Mouse (Mus musculus) small intestine, adult 2 months (tissue): ENCODE measurements at regions not wholly inside any gene's neighbourhood (a gene's known extent, or its start where the extent isn't known, plus 50 kb on each side); places are given as distances from the start of the nearest gene placed in this dataset.

ENCODE experiments used
- H3K27ac ChIP-seq: fragments of 200-500 bp; 2 replicates; pipeline ENCODE4 v1.5.1; 2012; ENCODE audit warnings: low read depth, low read length, control low read depth, inconsistent platforms; ENCODE audit not compliant: insufficient read depth
- H3K27me3 ChIP-seq: fragments of 200-500 bp; 2 replicates; pipeline ENCODE4 v1.6.1; 2012; ENCODE audit warnings: mild to moderate bottlenecking, moderate library complexity, low read length, inconsistent platforms; ENCODE audit not compliant: control insufficient read depth, insufficient read depth
- H3K36me3 ChIP-seq: fragments of 200-500 bp; 2 replicates; pipeline ENCODE4 v1.6.1; 2012; ENCODE audit warnings: mild to moderate bottlenecking, low read length, control low read depth, inconsistent platforms; ENCODE audit not compliant: control insufficient read depth, insufficient read depth
- H3K4me1 ChIP-seq: fragments of 200-500 bp; 2 replicates; pipeline ENCODE4 v1.6.1; 2012; ENCODE audit warnings: low read length, inconsistent platforms, mixed read lengths; ENCODE audit not compliant: control insufficient read depth, insufficient read depth, insufficient read length
- H3K4me3 ChIP-seq: fragments of 200-500 bp; 2 replicates; pipeline ENCODE4 v1.5.1; 2012; ENCODE audit warnings: low read depth, mild to moderate bottlenecking, control low read depth, inconsistent platforms, low read length, moderate library complexity
- CTCF ChIP-seq: fragments of 200-500 bp; IDR thresholded peaks from 2 replicates; pipeline ENCODE4 v1.5.1; 2012; ENCODE audit warnings: low read depth, mild to moderate bottlenecking, control low read depth, inconsistent platforms, low read length, moderate library complexity, mixed read lengths; ENCODE audit not compliant: insufficient replicate concordance, insufficient read length; ENCODE audit errors: extremely low read depth
- POLR2A ChIP-seq: fragments of 200-500 bp; IDR thresholded peaks from 2 replicates; pipeline ENCODE4 v1.6.1; 2012; ENCODE audit warnings: low read depth, mild to moderate bottlenecking, control low read depth, inconsistent platforms, low read length, moderate library complexity
- WGBS: fragments of 180-500 bp; shearing (Covaris S2); methylation state at CpG from one replicate; pipeline ENCODE4 v1.1.7; 2018; 5-methylcytosine and 5-hydroxymethylcytosine counted together

DNA sequence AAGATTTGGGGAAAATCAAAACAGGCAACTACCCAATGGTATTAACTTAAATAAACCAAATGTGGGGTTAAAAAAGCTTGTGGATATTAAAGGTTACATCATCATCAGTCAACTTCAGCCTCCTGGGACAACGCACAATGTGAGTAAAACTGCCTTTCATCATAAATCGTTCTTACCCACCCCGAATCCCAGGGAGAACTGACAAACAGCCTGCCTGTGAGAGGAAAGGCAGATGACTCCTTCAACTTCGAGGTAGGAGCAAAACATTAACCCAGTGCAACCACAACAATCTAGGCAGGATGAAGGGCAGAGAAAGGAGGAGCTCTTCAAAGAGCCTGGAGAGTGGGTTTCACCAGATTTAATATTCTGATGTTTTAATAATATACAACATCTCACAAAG is 135.3 kb upstream of the Gm37988 start:
- Histone ChIP-seq H3K27me3 (no peaks in the 10 kb centered on the region), H3K4me3 (no peak overlapping the region), H3K27ac (no peak overlapping the region), H3K4me1 (no peaks in the 10 kb centered on the region), H3K36me3 (no peaks in the 10 kb centered on the region)
- no peak for TF ChIP-seq POLR2A
- TF ChIP-seq CTCF, result no peak
- WGBS, result 22% methylated on average over 4 of the region's 4 CpGs

DNA sequence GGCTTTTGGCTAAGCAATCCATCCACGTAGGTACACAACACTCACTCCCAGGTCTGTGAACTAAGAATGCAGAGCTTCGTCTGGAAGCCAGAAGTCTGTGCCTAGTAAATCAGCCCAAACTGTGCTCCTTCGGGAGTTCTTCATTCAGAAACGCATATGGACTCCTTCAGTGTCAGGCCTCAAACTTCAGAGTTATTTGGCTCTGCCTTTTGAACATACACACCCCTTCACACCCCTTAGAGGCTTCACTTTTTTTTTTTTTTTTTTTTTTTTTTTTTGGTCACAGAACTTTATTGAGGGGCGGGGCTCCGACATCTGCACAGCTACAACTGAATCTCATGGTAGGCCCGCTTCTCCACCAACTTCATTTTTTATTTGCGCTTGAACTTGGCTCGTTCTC is 120.1 kb upstream of the Gm37988 start:
- H3K36me3 ChIP-seq, result no peaks in the 10 kb centered on the region
- H3K4me3 ChIP-seq, result no peak overlapping the region
- no peaks in the 10 kb centered on the region for H3K27me3 ChIP-seq
- H3K27ac ChIP-seq, result no peak overlapping the region
- no peaks in the 10 kb centered on the region for H3K4me1 ChIP-seq
- TF ChIP-seq POLR2A, result no peak
- TF ChIP-seq CTCF, result no peak
- WGBS, result 91% methylated on average over 9 of the region's 9 CpGs

DNA sequence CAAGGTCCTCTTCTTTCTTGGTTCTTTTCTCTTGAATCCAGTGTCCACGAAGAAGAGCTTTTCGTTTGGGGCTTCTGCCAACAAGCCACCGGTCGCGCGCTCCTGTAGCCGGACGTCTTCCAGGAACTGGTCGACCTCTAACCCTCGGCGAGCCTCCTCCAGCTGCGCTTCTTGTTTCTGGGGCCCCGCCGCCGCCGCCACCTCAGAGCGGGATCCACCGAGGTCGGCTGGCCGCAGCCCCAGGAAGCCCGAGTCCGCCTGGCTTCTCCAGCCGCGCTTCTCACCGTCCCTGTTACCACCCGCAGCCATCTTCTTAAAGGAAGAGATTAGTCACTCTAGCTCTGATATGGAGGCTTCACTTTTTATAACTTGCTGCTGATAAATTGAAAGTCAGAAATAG is 118.6 kb upstream of the Gm37988 start:
- peak overlapping the region; percentile 18; the same call in 1 of the 2 replicates for H3K4me3 ChIP-seq
- TF ChIP-seq CTCF, result no peak
- TF ChIP-seq POLR2A, result no peak
- WGBS, result 39% methylated on average over 26 of the region's 26 CpGs

DNA sequence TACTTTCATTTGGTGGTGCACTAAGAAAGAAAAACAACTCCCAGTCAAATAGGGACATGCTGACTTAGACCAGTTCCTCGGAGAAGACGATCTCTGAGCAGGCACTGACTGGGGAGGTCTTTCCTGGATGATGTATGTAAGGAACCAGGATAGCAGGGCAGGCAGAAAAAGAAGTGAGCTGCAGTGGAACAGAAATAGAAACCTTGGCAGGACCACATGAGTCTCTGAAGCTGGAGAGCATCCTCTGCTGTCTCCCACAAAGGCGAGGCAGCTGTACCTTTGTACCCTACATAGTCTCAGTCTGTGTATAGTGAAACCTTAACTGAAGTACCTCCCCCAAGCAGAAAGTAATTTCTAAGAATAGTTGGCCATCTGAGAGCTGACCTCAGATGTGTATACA is 104.4 kb upstream of the Gm37988 start:
- H3K4me1 ChIP-seq, result no peaks in the 10 kb centered on the region
- H3K27me3 ChIP-seq, result no peaks in the 10 kb centered on the region
- H3K4me3 ChIP-seq, result no peak overlapping the region
- WGBS, result 68% methylated on average over 3 of the region's 3 CpGs
- TF ChIP-seq POLR2A (no peak), CTCF (no peak)
- H3K36me3 ChIP-seq, result no peaks in the 10 kb centered on the region
- no peak overlapping the region for H3K27ac ChIP-seq

More for the DNA sequence above, 118.6 kb upstream of the Gm37988 start:
- Histone ChIP-seq H3K27ac (no peak overlapping the region), H3K4me1 (no peaks in the 10 kb centered on the region), H3K27me3 (no peaks in the 10 kb centered on the region), H3K36me3 (no peaks in the 10 kb centered on the region)

DNA sequence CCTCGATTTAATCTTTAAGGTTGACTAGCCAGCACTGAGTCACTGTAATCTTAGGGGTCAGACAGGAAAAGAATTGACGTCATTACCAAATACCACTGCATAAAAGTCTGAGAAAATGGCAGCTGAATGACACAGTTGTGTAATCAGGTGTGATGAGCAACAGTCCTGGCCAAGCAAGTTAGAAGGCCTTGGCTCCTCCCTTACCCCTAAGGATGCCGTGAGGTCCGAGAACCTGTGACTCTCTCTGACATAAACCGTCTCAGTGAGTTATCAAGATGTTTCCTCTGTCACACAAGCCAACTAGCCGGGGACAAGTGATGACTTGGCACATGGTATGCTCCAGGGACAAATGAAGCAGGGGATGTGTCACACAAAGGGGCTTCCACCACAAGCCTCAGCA is 101.5 kb upstream of the Gm37988 start:
- 77% methylated on average over 6 of the region's 6 CpGs for WGBS
- Histone ChIP-seq H3K36me3 (no peaks in the 10 kb centered on the region), H3K4me3 (no peak overlapping the region), H3K27me3 (no peaks in the 10 kb centered on the region), H3K27ac (no peak overlapping the region), H3K4me1 (no peaks in the 10 kb centered on the region)
- no peak for TF ChIP-seq POLR2A
- no peak for TF ChIP-seq CTCF

DNA sequence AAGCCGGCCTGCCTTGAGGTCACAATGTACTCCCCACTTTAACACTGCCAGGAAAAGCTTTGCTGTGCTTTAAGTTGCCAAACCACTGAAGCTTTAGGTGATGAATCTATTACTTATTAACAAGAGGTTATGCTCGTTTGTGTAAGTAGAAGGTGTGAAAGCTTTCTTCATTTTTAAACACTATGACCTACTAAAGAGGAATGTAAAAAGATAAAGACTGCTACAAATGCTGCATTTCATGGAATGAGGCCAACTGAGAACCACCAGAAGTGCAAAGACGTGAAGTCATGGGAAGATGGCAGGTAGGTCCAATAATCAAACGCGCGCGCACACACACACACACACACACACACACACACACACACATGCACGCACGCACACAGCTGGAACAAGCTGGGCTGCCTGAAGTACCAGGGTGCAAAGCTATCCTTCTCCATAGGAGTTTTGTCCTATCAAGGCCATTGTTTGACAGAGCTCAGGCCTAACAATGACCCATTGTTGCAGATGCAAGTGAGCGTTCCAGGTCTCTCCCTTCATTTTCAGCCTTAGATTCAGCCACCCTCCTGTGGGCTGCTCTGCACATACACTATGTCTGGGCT is 85.3 kb upstream of the Gm37988 start:
- no peaks in the 10 kb centered on the region for H3K36me3 ChIP-seq
- TF ChIP-seq CTCF (no peak), POLR2A (no peak)
- no peaks in the 10 kb centered on the region for H3K27me3 ChIP-seq
- H3K27ac ChIP-seq, result no peak overlapping the region
- H3K4me1 ChIP-seq, result no peaks in the 10 kb centered on the region
- no peak overlapping the region for H3K4me3 ChIP-seq
- WGBS, result 62% methylated on average over 10 of the region's 10 CpGs
